In genomic region chr4:55534510-55534909, GRCm38 (mm10) we compare ENCODE assay signal across 19 mouse cellular contexts. TPM values are rescaled to one million over a fixed set of nuclear protein-coding genes. Genes with fewer than 3 reads are reported as not detected.
DNase-seq lines count a peak whose midpoint lies in the region; ATAC-seq and TF ChIP-seq lines count a peak whose summit lies in the region.
"Had no signal": no experiment of that assay in that cellular context is flagged by ENCODE, and none has a peak within 500 bp of the region (broad histone marks: within the 10 kb centered on the region; RNA-seq: fewer than 3 reads in every experiment).

No protein-coding gene starts in this region.

- no peaks in the 10 kb centered on the region for H3K9me3 ChIP-seq in stomach, embryonic 14.5 days (ENCODE audit: control insufficient read depth, low read depth, low read length)
- no peaks in the 10 kb centered on the region for H3K9me3 ChIP-seq in hindbrain, embryonic 13.5 days
- H3K9me3 ChIP-seq: forebrain, embryonic 12.5 days; hindbrain, embryonic 10.5 days; midbrain, embryonic 13.5 days; neural tube, embryonic 13.5 days had no signal

- TF ChIP-seq CTCF in gastrocnemius, adult 2 months (IDR thresholded peaks at IDR 0.05) = no peak

- intact Hi-C loops in gastrocnemius, adult 2 months (cut with DNase I) = loop anchor here (5.0 kb wide), 1 partner anchor 578 kb away; no protein-coding TSS in a partner anchor

- ATAC-seq in stomach, embryonic 14.5 days (ENCODE audit: insufficient number of reproducible peaks, insufficient read depth, low FRiP score, low read depth) = no peak
- ATAC-seq in hindbrain, embryonic 13.5 days (ENCODE audit: low FRiP score) = no peak
- ATAC-seq: midbrain, embryonic 13.5 days had no signal

- 59% methylated on average over 4 of the region's 4 CpGs for WGBS in stomach, embryonic 14.5 days
- 78% methylated on average over 4 of the region's 4 CpGs for WGBS in hindbrain, embryonic 13.5 days

- H3K4me3 ChIP-seq in gastrocnemius, adult 2 months = no peak overlapping the region
- H3K4me3 ChIP-seq in stomach, embryonic 14.5 days (ENCODE audit: low read depth, low read length) = no peak overlapping the region
- H3K4me3 ChIP-seq in hindbrain, embryonic 13.5 days = no peak overlapping the region

- H3K27me3 ChIP-seq in stomach, embryonic 14.5 days (ENCODE audit: control insufficient read depth, insufficient read depth, low read length) = no peaks in the 10 kb centered on the region
- peaks cover 45% of the 10 kb centered on the region for H3K27me3 ChIP-seq in hindbrain, embryonic 13.5 days
- H3K27me3 ChIP-seq: CH12.LX had no signal

- no peaks in the 10 kb centered on the region for H3K36me3 ChIP-seq in stomach, embryonic 14.5 days (ENCODE audit: control insufficient read depth, insufficient read depth, low read length)
- no peaks in the 10 kb centered on the region for H3K36me3 ChIP-seq in hindbrain, embryonic 13.5 days
- H3K36me3 ChIP-seq: forebrain, embryonic 12.5 days; hindbrain, embryonic 10.5 days; midbrain, embryonic 13.5 days; neural tube, embryonic 13.5 days had no signal

- no peak overlapping the region for H3K9ac ChIP-seq in stomach, embryonic 14.5 days (replicated peaks; ENCODE audit: low read depth, low read length)
- no peak overlapping the region for H3K9ac ChIP-seq in hindbrain, embryonic 13.5 days
- H3K9ac ChIP-seq: midbrain, embryonic 13.5 days had no signal

- DNase-seq in gastrocnemius, adult 2 months = no peak
- DNase-seq in gastrocnemius, postnatal 25 days = no peak
- peak; percentile 6 to 29 for DNase-seq in lung, adult 18-20 months
- DNase-seq in lung, postnatal 14 days = no peak
- peak; percentile 71 for DNase-seq in NIH3T3 (ENCODE audit: low read depth)
- no peak for DNase-seq in cerebellum, postnatal 10 days
- DNase-seq: cerebellum, postnatal 14 days; gastrocnemius, postnatal 10 days; kidney, adult 11 months; liver; right cerebral cortex, adult 18-20 months had no signal

- H3K4me1 ChIP-seq in stomach, embryonic 14.5 days (ENCODE audit: control insufficient read depth, insufficient read depth, low read length) = peaks cover 13% of the 10 kb centered on the region; the same call in 1 of the 2 replicates
- peaks cover 33% of the 10 kb centered on the region for H3K4me1 ChIP-seq in hindbrain, embryonic 13.5 days (replicated peaks)

- peak overlapping the region; percentile 96 for H3K27ac ChIP-seq in gastrocnemius, adult 2 months
- H3K27ac ChIP-seq in stomach, embryonic 14.5 days (ENCODE audit: low read length) = no peak overlapping the region
- H3K27ac ChIP-seq in hindbrain, embryonic 13.5 days = no peak overlapping the region
- H3K27ac ChIP-seq: forebrain, embryonic 12.5 days; hindbrain, embryonic 10.5 days; kidney, postnatal 0 days; midbrain, embryonic 13.5 days; neural tube, embryonic 13.5 days had no signal

- H3K4me2 ChIP-seq in stomach, embryonic 14.5 days (replicated peaks; ENCODE audit: low read depth, low read length) = peak overlapping the region; percentile 80; the same call in 1 of the 2 replicates
- H3K4me2 ChIP-seq in hindbrain, embryonic 13.5 days = no peak overlapping the region

RNA-seq across cellular contexts. Expression of gene Klf4, which starts 2.2 kb away (rescaled TPM):
- total RNA-seq in gastrocnemius, adult 2 months (2021) = 10 to 100 TPM in 1 of 2 experiments, 1 to 10 TPM in 1; 8.4 to 40.0 TPM
- total RNA-seq in gastrocnemius, postnatal 25 days (2021) = 10 to 100 TPM; 11.6 to 17.0 TPM
- polyA plus RNA-seq in stomach, embryonic 14.5 days (2014; fragmentation: Nextera tagmentation; extraction: Ambion mirVana) = 21.0 and 23.3 TPM in 2 replicates
- 2.3 and 2.7 TPM in 2 replicates for polyA plus RNA-seq in hindbrain, embryonic 13.5 days (2015; fragmentation: Nextera tagmentation; extraction: Ambion mirVana)

Comparison
In these comparisons a context has a peak if more than half of its experiments do, and no peak if none do; other contexts are left out.
1. DNase-seq: peak in lung, adult 18-20 months (2 of 2) and NIH3T3 (single experiment); none in gastrocnemius, adult 2 months (single experiment), gastrocnemius, postnatal 25 days (single experiment), lung, postnatal 14 days (single experiment) and cerebellum, postnatal 10 days (0 of 2).